Mouse (Mus musculus): Measurements from ENCODE around the gene Mrpl9. TPM values are rescaled to one million over a fixed set of nuclear protein-coding genes. Genes with fewer than 3 reads are reported as not detected.

The Mrpl9 gene
- polyA plus RNA-seq, 1 experiment from 2014 or later: 68.6 TPM

GRCm38 (mm10) chr3:94482764-94483385 lies 39.8 kb downstream of the Mrpl9 start:
- Histone ChIP-seq H3K27me3 (replicated peaks) (peaks cover 12% of the 10 kb centered on the region), H3K27ac (no peak overlapping the region), H3K4me3 (replicated peaks) (no peak overlapping the region), H3K36me3 (no peaks in the 10 kb centered on the region), H3K9me3 (no peaks in the 10 kb centered on the region), H3K9ac (no peak overlapping the region), H3K4me2 (no peak overlapping the region), H3K4me1 (0 out of 2 replicates have a peak, but pooled peaks cover 7% of the 10 kb centered on the region)
- WGBS: 79% methylated on average over 17 of the region's 17 CpGs
- no peak; the same call in 1 of the 2 replicates for ATAC-seq (ENCODE audit: insufficient read depth, low FRiP score, low read depth)

GRCm38 (mm10) chr3:94483790-94484439 lies 40.8 kb downstream of the Mrpl9 start:
- peaks cover 6% of the 10 kb centered on the region; the same call in 1 of the 2 replicates for H3K27me3 ChIP-seq (replicated peaks)

GRCm38 (mm10) chr3:94485922-94486321 lies 42.8 kb downstream of the Mrpl9 start:
- Histone ChIP-seq H3K4me3 (replicated peaks) (no peak overlapping the region), H3K27ac (no peak overlapping the region), H3K27me3 (replicated peaks) (no peaks in the 10 kb centered on the region), H3K4me2 (no peak overlapping the region), H3K9ac (no peak overlapping the region), H3K36me3 (no peaks in the 10 kb centered on the region), H3K9me3 (no peaks in the 10 kb centered on the region), H3K4me1 (0 out of 2 replicates have a peak, but pooled peaks cover 3% of the 10 kb centered on the region)
- no peak for ATAC-seq (ENCODE audit: insufficient read depth, low FRiP score, low read depth)
- 66% methylated on average over 7 of the region's 7 CpGs for WGBS

More at GRCm38 (mm10) chr3:94483790-94484439, 40.8 kb downstream of the Mrpl9 start:
- 0 out of 2 replicates have a peak, but pooled peaks have one; percentile 27 for ATAC-seq (ENCODE audit: insufficient read depth, low FRiP score, low read depth)
- WGBS: 27% methylated on average over 20 of the region's 20 CpGs
- H3K4me3 ChIP-seq (replicated peaks): no peak overlapping the region
- H3K36me3 ChIP-seq: no peaks in the 10 kb centered on the region
- H3K27ac ChIP-seq: no peak overlapping the region
- H3K4me2 ChIP-seq: no peak overlapping the region
- 0 out of 2 replicates have a peak, but pooled peaks cover 7% of the 10 kb centered on the region for H3K4me1 ChIP-seq
- no peaks in the 10 kb centered on the region for H3K9me3 ChIP-seq
- no peak overlapping the region for H3K9ac ChIP-seq

GRCm38 (mm10) chr3:94487581-94487980 lies 44.5 kb downstream of the Mrpl9 start:
- H3K27me3 ChIP-seq (replicated peaks): no peaks in the 10 kb centered on the region
- no peak overlapping the region for H3K27ac ChIP-seq
- no peak overlapping the region for H3K4me3 ChIP-seq (replicated peaks)
- H3K9ac ChIP-seq: no peak overlapping the region
- H3K4me2 ChIP-seq: no peak overlapping the region
- WGBS: 74% methylated on average over 6 of the region's 6 CpGs
- H3K4me1 ChIP-seq: 0 out of 2 replicates have a peak, but pooled peaks cover 3% of the 10 kb centered on the region
- H3K9me3 ChIP-seq: no peaks in the 10 kb centered on the region
- no peaks in the 10 kb centered on the region for H3K36me3 ChIP-seq
- no peak for ATAC-seq (ENCODE audit: insufficient read depth, low FRiP score, low read depth)

GRCm38 (mm10) chr3:94497162-94497561 lies 54.0 kb downstream of the Mrpl9 start:
- Histone ChIP-seq H3K9me3 (no peaks in the 10 kb centered on the region), H3K36me3 (peaks cover 17% of the 10 kb centered on the region; the same call in 1 of the 2 replicates), H3K27ac (no peak overlapping the region), H3K4me1 (no peaks in the 10 kb centered on the region), H3K9ac (no peak overlapping the region), H3K4me2 (no peak overlapping the region), H3K27me3 (replicated peaks) (no peaks in the 10 kb centered on the region), H3K4me3 (replicated peaks) (no peak overlapping the region)
- no peak for ATAC-seq (ENCODE audit: insufficient read depth, low FRiP score, low read depth)
- 72% methylated on average over 4 of the region's 4 CpGs for WGBS

Other genes starting within 250 kb of the Mrpl9 start
- not detected in 2 replicates for gene Gm5286, start 246.6 kb upstream of the Mrpl9 start, polyA plus RNA-seq (2015; fragmentation: Nextera tagmentation; extraction: Ambion mirVana)
- not detected in 2 replicates for gene Gm4778, start 179.3 kb upstream of the Mrpl9 start, polyA plus RNA-seq (2015; fragmentation: Nextera tagmentation; extraction: Ambion mirVana)
- 11.2 and 11.9 TPM in 2 replicates for gene Them4, start 133.2 kb upstream of the Mrpl9 start, polyA plus RNA-seq (2015; fragmentation: Nextera tagmentation; extraction: Ambion mirVana)
- gene Them5, start 101.2 kb upstream of the Mrpl9 start, polyA plus RNA-seq (2015; fragmentation: Nextera tagmentation; extraction: Ambion mirVana): 5.2 and 10.4 TPM in 2 replicates
- 1.4 and 2.0 TPM in 2 replicates for gene C2cd4d, start 80.9 kb upstream of the Mrpl9 start, polyA plus RNA-seq (2015; fragmentation: Nextera tagmentation; extraction: Ambion mirVana)
- 7.0 and 7.6 TPM in 2 replicates for gene Rorc, start 70.5 kb upstream of the Mrpl9 start, polyA plus RNA-seq (2015; fragmentation: Nextera tagmentation; extraction: Ambion mirVana)
- gene Lingo4, start 44.8 kb upstream of the Mrpl9 start, polyA plus RNA-seq (2015; fragmentation: Nextera tagmentation; extraction: Ambion mirVana): 0.49 and 0.51 TPM in 2 replicates
- 9.4 and 10.6 TPM in 2 replicates for gene Tdrkh, start 30.0 kb upstream of the Mrpl9 start, polyA plus RNA-seq (2015; fragmentation: Nextera tagmentation; extraction: Ambion mirVana)
- 0.79 and 1.5 TPM in 2 replicates for gene Oaz3, start 597 bp downstream of the Mrpl9 start, polyA plus RNA-seq (2015; fragmentation: Nextera tagmentation; extraction: Ambion mirVana)
- 23.0 and 25.8 TPM in 2 replicates for gene Celf3, start 35.0 kb downstream of the Mrpl9 start, polyA plus RNA-seq (2015; fragmentation: Nextera tagmentation; extraction: Ambion mirVana)
- 4.6 and 5.3 TPM in 2 replicates for gene Riiad1, start 37.0 kb downstream of the Mrpl9 start, polyA plus RNA-seq (2015; fragmentation: Nextera tagmentation; extraction: Ambion mirVana)
- gene Snx27, start 139.4 kb downstream of the Mrpl9 start, polyA plus RNA-seq (2015; fragmentation: Nextera tagmentation; extraction: Ambion mirVana): 37.4 and 41.6 TPM in 2 replicates
- gene Gm10972, start 199.8 kb downstream of the Mrpl9 start, polyA plus RNA-seq (2015; fragmentation: Nextera tagmentation; extraction: Ambion mirVana): not detected in 2 replicates
- gene Tuft1, start 215.6 kb downstream of the Mrpl9 start, polyA plus RNA-seq (2015; fragmentation: Nextera tagmentation; extraction: Ambion mirVana): 12.8 and 13.7 TPM in 2 replicates